ENCODE assay signal across 13 mouse cellular contexts in the genomic region with DNA sequence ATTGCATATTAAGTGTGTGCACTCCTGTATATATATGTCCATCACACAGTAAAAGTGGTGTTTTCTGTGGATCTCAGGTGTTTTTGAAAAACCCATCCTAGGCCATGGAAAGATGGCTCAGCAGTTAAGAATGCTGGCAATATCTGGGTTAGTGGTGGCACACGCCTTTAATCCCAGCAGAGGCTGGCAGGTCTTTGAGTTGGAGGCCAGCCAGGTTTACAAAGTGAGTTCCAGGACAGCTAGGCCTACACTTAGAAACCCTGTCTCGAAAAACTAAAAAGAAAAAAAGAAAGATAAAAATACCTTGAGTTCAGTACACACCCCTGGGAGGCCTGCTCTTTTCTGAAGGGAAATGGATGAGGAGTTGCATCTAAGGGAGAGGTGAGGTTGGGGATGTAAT.
DNase-seq lines count a peak whose midpoint lies in the region; ATAC-seq and TF ChIP-seq lines count a peak whose summit lies in the region.
"Had no signal": no experiment of that assay in that cellular context is flagged by ENCODE, and none has a peak within 500 bp of the region (broad histone marks: within the 10 kb centered on the region; RNA-seq: fewer than 3 reads in every experiment).

No protein-coding gene starts in this region.

- no peaks in the 10 kb centered on the region for H3K9me3 ChIP-seq in heart, postnatal 0 days (replicated peaks; ENCODE audit: control insufficient read depth, low read length)
- no peaks in the 10 kb centered on the region for H3K9me3 ChIP-seq in forebrain, embryonic 13.5 days (replicated peaks)
- H3K9me3 ChIP-seq: embryonic facial prominence, embryonic 13.5 days; kidney, embryonic 15.5 days; limb, embryonic 15.5 days had no signal

- H3K9ac ChIP-seq in heart, postnatal 0 days (replicated peaks; ENCODE audit: low read depth, low read length): no peak overlapping the region
- no peak overlapping the region for H3K9ac ChIP-seq in forebrain, embryonic 13.5 days
- H3K9ac ChIP-seq: embryonic facial prominence, embryonic 13.5 days; kidney, embryonic 15.5 days; limb, embryonic 15.5 days had no signal

- no peak for ATAC-seq in heart, postnatal 0 days (ENCODE audit: insufficient read depth, low read depth)
- ATAC-seq in forebrain, embryonic 13.5 days: no peak
- ATAC-seq: forebrain, embryonic 14.5 days; hindbrain, embryonic 16.5 days had no signal

- no peak overlapping the region for H3K27ac ChIP-seq in heart, postnatal 0 days (ENCODE audit: low read depth)
- H3K27ac ChIP-seq in forebrain, embryonic 13.5 days: no peak overlapping the region
- H3K27ac ChIP-seq: embryonic facial prominence, embryonic 13.5 days; kidney, embryonic 15.5 days; limb, embryonic 15.5 days had no signal

- no peak for TF ChIP-seq EP300 in heart, postnatal 0 days (IDR thresholded peaks at IDR 0.05; ENCODE audit: low read depth)

- intact Hi-C loops in gastrocnemius, postnatal 14 days (cut with DNase I; ENCODE audit: low total_unique reads): no loop called here

- TF ChIP-seq CTCF in heart, postnatal 0 days (IDR thresholded peaks at IDR 0.05; ENCODE audit: low read depth): no peak

- no peaks in the 10 kb centered on the region for H3K36me3 ChIP-seq in heart, postnatal 0 days (replicated peaks; ENCODE audit: control insufficient read depth, insufficient read depth, low read length)
- no peaks in the 10 kb centered on the region for H3K36me3 ChIP-seq in forebrain, embryonic 13.5 days (ENCODE audit: poor library complexity, severe bottlenecking)
- H3K36me3 ChIP-seq: kidney, embryonic 15.5 days; limb, embryonic 15.5 days had no signal

- H3K27me3 ChIP-seq in heart, postnatal 0 days (ENCODE audit: control insufficient read depth, insufficient read depth, low read length): no peaks in the 10 kb centered on the region
- H3K27me3 ChIP-seq in forebrain, embryonic 13.5 days: no peaks in the 10 kb centered on the region
- H3K27me3 ChIP-seq: embryonic facial prominence, embryonic 13.5 days; kidney, embryonic 15.5 days; limb, embryonic 15.5 days had no signal

- peak; percentile 29 to 46 for DNase-seq in adrenal gland, adult (ENCODE audit: inconsistent age in 2 of 2, low spot score in 1 of 2)
- no peak for DNase-seq in adrenal gland, adult 18-20 months (ENCODE audit: low spot score in 2 of 2)
- DNase-seq in heart, postnatal 0 days (ENCODE audit: low spot score): peak; percentile 22
- no peak for DNase-seq in heart, adult 8-10 months (ENCODE audit: low spot score)
- DNase-seq in 3T3-L1 (ENCODE audit: low read depth, low spot score): peak; percentile 28
- peak; percentile 38 for DNase-seq in gastrocnemius, postnatal 14 days
- no peak for DNase-seq in layer of hippocampus, adult 8-10 months (ENCODE audit: low spot score in 2 of 2)

- H3K4me2 ChIP-seq in heart, postnatal 0 days (ENCODE audit: low read depth, low read length): no peak overlapping the region
- no peak overlapping the region for H3K4me2 ChIP-seq in forebrain, embryonic 13.5 days
- H3K4me2 ChIP-seq: embryonic facial prominence, embryonic 13.5 days; kidney, embryonic 15.5 days; limb, embryonic 15.5 days had no signal

- 19% methylated on average over 2 of the region's 2 CpGs for WGBS in heart, postnatal 0 days
- 69% methylated on average over 2 of the region's 2 CpGs for WGBS in forebrain, embryonic 13.5 days

- H3K4me1 ChIP-seq in heart, postnatal 0 days (ENCODE audit: control insufficient read depth, insufficient read depth): peaks cover 26% of the 10 kb centered on the region; the same call in 1 of the 2 replicates
- peaks cover 12% of the 10 kb centered on the region for H3K4me1 ChIP-seq in forebrain, embryonic 13.5 days
- H3K4me1 ChIP-seq: kidney, embryonic 15.5 days had no signal

- H3K4me3 ChIP-seq in heart, postnatal 0 days (ENCODE audit: low read depth, low read length): no peak overlapping the region
- H3K4me3 ChIP-seq in forebrain, embryonic 13.5 days: no peak overlapping the region
- H3K4me3 ChIP-seq: embryonic facial prominence, embryonic 13.5 days; kidney, embryonic 15.5 days; limb, embryonic 15.5 days had no signal

Comparison
In these comparisons a context has a peak if more than half of its experiments do, and no peak if none do; other contexts are left out.
1. DNase-seq: peak in adrenal gland, adult (2 of 2), heart, postnatal 0 days (single experiment), 3T3-L1 (single experiment) and gastrocnemius, postnatal 14 days (single experiment); none in adrenal gland, adult 18-20 months (0 of 2), heart, adult 8-10 months (single experiment) and layer of hippocampus, adult 8-10 months (0 of 2).